Mouse (Mus musculus): Measurements from ENCODE around the gene Olfr589.
"Not testable (repeated sequence)": the region's sequence is repeated elsewhere in the genome, so short reads cannot be mapped to it uniquely, and the experiment has no call there.

The Olfr589 gene

DNA sequence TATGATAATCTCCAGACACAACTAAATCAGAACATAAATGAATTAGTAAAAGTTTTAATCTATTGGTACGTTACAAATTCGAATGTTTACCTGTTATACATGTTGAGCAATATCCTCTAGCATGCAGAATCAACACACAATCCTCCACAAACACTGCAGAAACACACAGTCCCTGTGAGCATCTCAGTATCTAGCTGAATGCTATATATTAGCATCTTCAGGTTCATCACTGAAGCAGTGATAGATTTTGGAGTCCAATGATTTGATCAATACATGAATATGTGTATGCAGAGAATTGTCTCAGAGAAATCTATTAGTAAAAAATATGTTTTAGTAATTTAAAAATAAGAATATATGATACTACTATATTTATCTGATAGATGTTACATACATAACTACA lies at the start of gene Olfr589:
Gene Olfr589 (minus strand): TSS at position 101 of the 400 bp plus-strand sequence.
- DNase-seq (ENCODE audit: low spot score in 2 of 2) = no peak

DNA sequence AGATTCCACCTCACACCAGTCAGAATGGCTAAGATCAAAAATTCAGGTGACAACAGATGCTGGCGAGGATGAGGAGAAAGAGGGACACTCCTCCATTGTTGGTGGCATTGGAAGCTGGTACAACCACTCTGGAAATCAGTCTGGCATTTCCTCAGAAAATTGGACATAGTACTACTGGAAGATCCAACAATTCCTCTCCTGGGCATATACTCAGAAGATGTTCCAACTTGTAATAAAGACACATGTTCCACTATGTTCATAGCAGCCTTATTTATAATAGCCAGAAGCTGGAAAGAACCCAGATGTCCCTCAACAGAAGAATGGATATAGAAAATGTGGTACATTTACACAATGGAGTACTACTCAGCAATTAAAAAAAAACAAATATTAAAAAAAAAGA lies 28.3 kb upstream of the Olfr589 start, which contains the start of gene Olfr592:
Gene Olfr592 (plus strand): TSS at position 301 of the 400 bp plus-strand sequence.
- not testable (repeated sequence) for DNase-seq (ENCODE audit: low spot score in 2 of 2)

DNA sequence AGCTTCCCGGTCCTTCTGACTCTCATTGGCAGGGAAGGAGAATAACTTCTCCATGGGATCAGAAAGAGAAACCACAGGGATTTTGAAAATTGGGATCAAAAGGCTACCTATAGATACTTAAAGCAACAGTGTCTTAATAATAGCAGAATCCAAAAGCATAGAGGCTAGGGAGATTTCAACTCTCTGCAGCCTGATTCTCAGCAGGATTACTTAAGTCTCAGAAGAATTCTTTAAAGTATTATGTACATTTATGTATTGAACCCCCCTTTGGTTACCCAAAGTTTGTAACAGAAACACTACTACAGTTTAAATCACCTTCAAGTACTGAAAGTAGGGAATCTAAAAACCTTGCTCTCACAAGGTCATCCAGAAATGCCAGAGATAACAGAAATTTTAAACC lies 22.1 kb upstream of the Olfr589 start, which contains the start of gene Olfr591:
Gene Olfr591 (minus strand): TSS at position 101 of the 400 bp plus-strand sequence.
- no peak for DNase-seq (ENCODE audit: low spot score in 2 of 2)

DNA sequence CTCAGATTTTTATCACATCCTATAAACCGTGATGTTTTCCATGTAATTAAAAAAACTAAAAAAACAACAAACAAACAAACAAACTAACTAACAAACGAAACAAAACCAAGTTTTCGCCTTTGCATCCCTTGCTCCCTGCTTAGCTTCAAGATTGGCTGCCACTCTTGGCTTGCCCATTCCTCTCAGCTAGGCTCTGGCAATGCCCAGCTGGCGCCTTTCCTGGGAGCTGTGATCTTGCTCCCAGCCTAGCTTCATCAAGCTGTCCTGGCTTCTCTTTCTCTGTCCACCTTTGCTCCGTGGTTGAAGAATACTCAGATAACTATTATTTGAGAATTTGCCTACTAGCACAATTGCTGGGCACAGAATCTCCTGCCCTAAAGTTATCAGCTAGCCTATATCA lies 13.5 kb upstream of the Olfr589 start:
- no peak for DNase-seq (ENCODE audit: low spot score in 2 of 2)

DNA sequence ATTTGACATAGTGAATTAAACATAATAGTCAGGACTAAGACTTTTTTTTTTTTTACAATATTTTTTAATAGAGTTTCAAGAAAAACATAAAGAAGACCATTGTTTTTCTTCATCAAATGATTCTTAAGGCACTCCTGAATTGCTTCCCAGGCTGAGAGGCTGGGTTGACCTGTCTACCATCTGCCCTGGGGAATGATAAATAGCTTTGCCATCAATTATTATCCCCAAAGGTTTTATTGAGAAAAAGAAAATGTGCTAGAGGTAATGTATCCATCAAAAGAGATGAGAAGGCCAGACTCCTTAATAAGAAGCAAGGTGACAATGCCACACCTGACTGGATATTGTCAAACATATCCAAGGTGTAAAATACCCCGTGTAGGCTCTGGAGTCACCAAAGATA lies 15.6 kb downstream of the Olfr589 start, which contains the start of gene Olfr588-ps1:
Gene Olfr588-ps1 (plus strand): TSS at position 301 of the 400 bp plus-strand sequence.
- DNase-seq (ENCODE audit: low spot score in 2 of 2) = no peak

DNA sequence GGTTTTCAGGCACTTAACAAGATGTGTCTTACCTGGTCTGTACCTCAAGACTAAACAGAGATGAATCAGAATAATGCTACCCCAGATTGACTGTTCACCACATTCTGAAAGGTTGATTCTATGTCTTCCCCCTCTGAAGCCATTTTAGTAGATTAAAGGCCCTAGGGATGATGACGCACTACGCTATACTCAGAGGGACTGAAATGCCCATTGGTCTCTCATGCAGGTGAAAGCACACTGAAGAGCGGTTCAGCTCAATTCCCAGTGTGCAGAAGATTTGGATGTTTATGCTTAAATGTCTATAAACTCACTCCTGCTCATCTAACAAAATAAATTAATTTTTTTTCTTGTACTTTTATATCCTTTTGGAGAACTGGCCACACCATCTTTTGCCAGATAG lies 30.6 kb downstream of the Olfr589 start, which contains the start of gene Olfr586:
Gene Olfr586 (minus strand): TSS at position 101 of the 400 bp plus-strand sequence.
- DNase-seq (ENCODE audit: low spot score in 2 of 2) = no peak

DNA sequence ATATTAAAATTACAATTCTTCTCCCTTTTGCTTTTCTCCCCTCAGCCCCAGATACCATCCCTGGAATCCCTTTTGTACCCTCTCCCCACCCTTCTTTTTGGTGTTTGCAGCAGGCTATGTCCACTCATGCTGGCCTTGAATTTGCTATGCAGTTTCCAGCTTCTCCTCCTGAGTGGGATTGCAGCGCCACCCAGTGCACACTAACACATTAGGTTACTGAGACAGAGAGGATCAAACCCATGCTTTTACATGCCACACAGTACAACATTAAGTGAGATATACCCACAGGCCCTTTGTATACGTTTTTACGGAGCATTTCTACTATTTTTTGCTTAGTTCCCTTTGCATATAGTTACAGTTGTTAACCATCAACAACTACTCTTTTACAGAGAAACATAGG lies 36.8 kb downstream of the Olfr589 start:
- no peak for DNase-seq (ENCODE audit: low spot score in 2 of 2)
